Mouse (Mus musculus) liver, adult 2 months (tissue): ENCODE measurements around the gene Pbxip1. TPM values are rescaled to one million over a fixed set of nuclear protein-coding genes. Genes with fewer than 3 reads are reported as not detected.

Experiments used
- DNase-seq: peaks from one replicate; pipeline ENCODE4 v3.0.0-alpha.2; 2011; ENCODE audit warnings: low read depth, low spot score; ENCODE audit errors: extremely low read depth
- H3K27ac ChIP-seq: fragments of 200-500 bp; replicated peaks from 2 replicates; pipeline ENCODE4 v1.5.1; 2012; ENCODE audit warnings: low read depth, mild to moderate bottlenecking, control low read depth, inconsistent platforms, low read length; ENCODE audit not compliant: insufficient read depth
- H3K27me3 ChIP-seq: fragments of 200-500 bp; 2 replicates; pipeline ENCODE4 v1.6.1; 2012; ENCODE audit warnings: mild to moderate bottlenecking, moderate library complexity, low read length, inconsistent platforms; ENCODE audit not compliant: control insufficient read depth, insufficient read depth
- H3K36me3 ChIP-seq: fragments of 200-500 bp; 2 replicates; pipeline ENCODE4 v1.6.1; 2012; ENCODE audit warnings: low read length, inconsistent platforms; ENCODE audit not compliant: control insufficient read depth, insufficient read depth
- H3K4me1 ChIP-seq: fragments of 200-500 bp; 2 replicates; pipeline ENCODE4 v1.6.1; 2011; ENCODE audit warnings: low read length; ENCODE audit not compliant: control insufficient read depth, insufficient read depth
- H3K4me3 ChIP-seq: fragments of 200-500 bp; 2 replicates; pipeline ENCODE4 v1.5.1; 2011; ENCODE audit warnings: low read depth, mild to moderate bottlenecking, control low read depth, low read length, moderate library complexity; ENCODE audit not compliant: insufficient read depth
- H3K79me2 ChIP-seq: fragments of 200-500 bp; 2 replicates; pipeline ENCODE4 v1.6.1; 2012; ENCODE audit warnings: inconsistent platforms, mild to moderate bottlenecking, low read length, moderate library complexity; ENCODE audit not compliant: control insufficient read depth, insufficient read depth
- H3K9ac ChIP-seq: fragments of 200-500 bp; 2 replicates; pipeline ENCODE4 v1.6.1; 2012; ENCODE audit warnings: low read depth, mild to moderate bottlenecking, control low read depth, inconsistent platforms, low read length
- CTCF ChIP-seq: fragments of 200-500 bp; IDR thresholded peaks from 2 replicates; pipeline ENCODE4 v1.5.1; 2011; ENCODE audit warnings: low read depth, low read length, control low read depth
- POLR2A ChIP-seq: fragments of 200-500 bp; IDR thresholded peaks from 2 replicates; pipeline ENCODE4 v1.6.1; 2011; ENCODE audit warnings: low read length, control low read depth; ENCODE audit not compliant: insufficient read depth; ENCODE audit errors: extremely low read depth
- WGBS: fragments of 180-500 bp; shearing (Covaris S2); methylation state at CpG from one replicate; pipeline ENCODE4 v1.1.7; 2018; 5-methylcytosine and 5-hydroxymethylcytosine counted together
- polyA plus RNA-seq: library from polyadenylated mRNA; depleted of rRNA; stranded (reverse); fragments of >200 nt; gene quantifications from 2 replicates; pipeline ENCODE4 v1.2.3, GENCODE M21; 2012
- total RNA-seq: library from RNA; depleted of rRNA; stranded (reverse); fragments of >200 nt; gene quantifications from 2 replicates; pipeline ENCODE4 v1.2.3, GENCODE M21; 2014

Gene Pbxip1
- total and polyA plus RNA-seq, 2 experiments, result 5.9 to 9.1 TPM

GRCm38 (mm10) chr3:89440691-89441090 lies 4.2 kb downstream of the Pbxip1 start:
- Histone ChIP-seq H3K79me2 (no peaks in the 10 kb centered on the region), H3K27me3 (no peaks in the 10 kb centered on the region), H3K9ac (no peak overlapping the region), H3K36me3 (no peaks in the 10 kb centered on the region), H3K4me3 (no peak overlapping the region), H3K27ac (no peak overlapping the region), H3K4me1 (peaks cover 1% of the 10 kb centered on the region)
- TF ChIP-seq CTCF, result no peak
- TF ChIP-seq POLR2A, result no peak
- WGBS, result 86% methylated on average over 2 of the region's 2 CpGs
- no peak for DNase-seq

DNA sequence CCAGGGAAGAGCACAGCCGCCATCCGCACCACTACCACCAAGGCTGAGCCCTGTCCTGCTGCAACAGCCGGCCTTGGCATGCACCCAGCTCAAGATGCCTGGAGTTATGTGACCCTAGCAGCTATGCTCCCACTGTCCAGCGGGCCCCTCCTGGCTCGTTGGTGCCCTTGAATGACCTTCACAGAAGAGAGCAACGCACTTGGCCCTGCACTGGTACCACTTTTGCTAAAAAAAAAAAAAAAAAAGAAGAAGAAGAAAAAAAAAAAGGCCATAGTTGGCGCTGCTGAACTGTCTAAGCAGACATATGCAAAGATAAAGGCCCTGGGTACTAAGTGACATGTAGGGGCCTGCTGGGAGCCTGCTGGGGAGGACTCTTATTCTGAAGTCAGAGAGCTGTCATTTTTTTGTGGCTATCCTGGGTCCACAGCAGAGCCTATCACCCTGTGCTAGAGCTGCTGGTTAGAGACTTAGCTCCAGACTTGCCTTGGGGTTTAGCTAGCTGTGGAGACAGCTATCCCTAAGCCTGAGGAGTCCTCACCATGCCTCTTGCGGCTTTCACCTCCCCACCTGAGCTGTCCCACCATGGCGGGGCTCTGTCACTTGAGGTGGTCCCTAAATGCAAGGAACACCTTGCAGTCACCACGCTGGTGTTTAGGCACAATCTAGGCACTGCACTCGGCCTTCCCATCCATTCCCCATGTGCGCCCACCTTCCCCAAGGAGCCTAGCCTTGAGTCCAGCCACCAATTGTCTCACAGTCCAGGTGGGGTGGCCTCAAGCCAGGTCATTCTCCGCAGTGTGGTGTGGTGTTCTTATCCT lies 12.4 kb downstream of the Pbxip1 start:
- Histone ChIP-seq H3K36me3 (no peaks in the 10 kb centered on the region), H3K27ac (no peak overlapping the region), H3K9ac (no peak overlapping the region), H3K4me3 (no peak overlapping the region), H3K4me1 (no peaks in the 10 kb centered on the region), H3K79me2 (no peaks in the 10 kb centered on the region), H3K27me3 (no peaks in the 10 kb centered on the region)
- WGBS, result 67% methylated on average over 13 of the region's 13 CpGs
- no peak for TF ChIP-seq POLR2A
- no peak for TF ChIP-seq CTCF
- DNase-seq, result peak; percentile 15

- no peak overlapping the region for H3K4me3 ChIP-seq
- TF ChIP-seq POLR2A, result no peak
- TF ChIP-seq CTCF, result peak; percentile 95
- no peaks in the 10 kb centered on the region for H3K4me1 ChIP-seq
- DNase-seq, result peak; percentile 73
- H3K27me3 ChIP-seq, result no peaks in the 10 kb centered on the region
- no peaks in the 10 kb centered on the region for H3K79me2 ChIP-seq
- no peak overlapping the region for H3K27ac ChIP-seq
- H3K36me3 ChIP-seq, result no peaks in the 10 kb centered on the region
- WGBS, result 24% methylated on average over 7 of the region's 7 CpGs
- H3K9ac ChIP-seq, result no peak overlapping the region
Observed at GRCm38 (mm10) chr3:89449541-89449940, 13.0 kb downstream of the Pbxip1 start.

- Histone ChIP-seq H3K79me2 (no peaks in the 10 kb centered on the region), H3K4me1 (peaks cover 1% of the 10 kb centered on the region; the same call in 1 of the 2 replicates), H3K36me3 (no peaks in the 10 kb centered on the region), H3K4me3 (no peak overlapping the region), H3K9ac (no peak overlapping the region), H3K27ac (no peak overlapping the region), H3K27me3 (no peaks in the 10 kb centered on the region)
- no peak for DNase-seq
- no peak for TF ChIP-seq POLR2A
- no peak for TF ChIP-seq CTCF
- WGBS, result 92% methylated on average over 1 of the region's 1 CpGs
Observed at GRCm38 (mm10) chr3:89451916-89452315, 15.4 kb downstream of the Pbxip1 start.

- Histone ChIP-seq H3K27me3 (no peaks in the 10 kb centered on the region), H3K27ac (no peak within 1 kb of the TSS), H3K4me3 (no peak within 1 kb of the TSS), H3K79me2 (no peaks in the 10 kb centered on the region), H3K36me3 (no peaks in the 10 kb centered on the region), H3K9ac (no peak within 1 kb of the TSS), H3K4me1 (peaks cover 5% of the 10 kb centered on the region; the same call in 1 of the 2 replicates)
- TF ChIP-seq CTCF, result no peak
- TF ChIP-seq POLR2A, result no peak
- DNase-seq, result no peak
- WGBS, result 73% methylated on average over 10 of the region's 10 CpGs
Observed at GRCm38 (mm10) chr3:89454401-89455177, 18.1 kb downstream of the Pbxip1 start, which contains the start of gene Pmvk. Gene Pmvk, plus strand, starts transcription at chr3:89454541.
